Mouse (Mus musculus) CH12.LX (cell line): ENCODE results near the gene Gm44511. TPM values are rescaled to one million over a fixed set of nuclear protein-coding genes. Genes with fewer than 3 reads are reported as not detected.

Source experiments
- DNase-seq: peaks from one replicate; pipeline ENCODE4 v3.0.0-alpha.2; 2013; ENCODE audit errors: extremely low read depth
- H3K27ac ChIP-seq: 2 replicates; pipeline ENCODE4 v1.5.1; 2012; ENCODE audit warnings: low read depth, mild to moderate bottlenecking, control low read depth, moderate library complexity; ENCODE audit not compliant: insufficient read depth
- H3K27me3 ChIP-seq: replicated peaks from 2 replicates; pipeline ENCODE3; 2012; ENCODE audit warnings: inconsistent platforms
- H3K36me3 ChIP-seq, 2 experiments: replicated peaks in 1 of 2; 2 replicates each; pipeline versions ENCODE3 to v1.6.1; 2012; ENCODE audit warnings: inconsistent platforms in 1 of 2, low read length in 1 of 2, mild to moderate bottlenecking in 1 of 2, mixed read lengths in 1 of 2, moderate library complexity in 1 of 2; ENCODE audit not compliant: control insufficient read depth in 1 of 2, insufficient read depth in 1 of 2
- H3K4me1 ChIP-seq, 2 experiments: 2 replicates each; pipeline ENCODE4 v1.6.1; 2012; ENCODE audit warnings: inconsistent platforms in 1 of 2, moderate library complexity in 1 of 2; ENCODE audit not compliant: insufficient read depth in 2 of 2, control insufficient read depth in 1 of 2
- H3K4me2 ChIP-seq: 2 replicates; pipeline ENCODE4 v1.6.1; 2012; ENCODE audit warnings: low read depth, mild to moderate bottlenecking, control low read depth; ENCODE audit not compliant: poor library complexity, insufficient read depth, severe bottlenecking
- H3K4me3 ChIP-seq, 3 experiments: fragments of 150-350 bp in 1 of 3; sonication (generic) in 1 of 3; replicated peaks in 1 of 3; 2 replicates each; pipeline versions ENCODE3 to v1.5.1; 2011 to 2012; ENCODE audit warnings: low read depth in 2 of 3, low read length in 2 of 3, mild to moderate bottlenecking in 2 of 3, moderate library complexity in 2 of 3, control low read depth in 1 of 3, improper control_type of control experiment in 1 of 3, inconsistent platforms in 1 of 3, mixed read lengths in 1 of 3; ENCODE audit not compliant: poor library complexity in 1 of 3
- H3K79me2 ChIP-seq: replicated peaks from 2 replicates; pipeline ENCODE4 v1.6.1; 2012; ENCODE audit warnings: mild to moderate bottlenecking, moderate library complexity; ENCODE audit not compliant: control insufficient read depth, poor library complexity, insufficient read depth, severe bottlenecking; ENCODE audit errors: extremely low read depth
- H3K9ac ChIP-seq: 2 replicates; pipeline ENCODE4 v1.6.1; 2012; ENCODE audit warnings: low read depth, mild to moderate bottlenecking, control low read depth, moderate library complexity; ENCODE audit not compliant: insufficient read depth
- H3K9me3 ChIP-seq: replicated peaks from 2 replicates; pipeline ENCODE3; 2012; ENCODE audit warnings: low read length, inconsistent platforms, mixed read lengths
- BHLHE40 ChIP-seq: IDR thresholded peaks from 2 replicates; pipeline ENCODE4 v1.6.1; 2011; ENCODE audit warnings: mild to moderate bottlenecking, low read depth, low read length, improper control_type of control experiment
- CHD2 ChIP-seq: IDR thresholded peaks from 2 replicates; pipeline ENCODE4 v1.6.1; 2011; ENCODE audit warnings: low read length, improper control_type of control experiment
- CTCF ChIP-seq, 2 experiments: IDR thresholded peaks in 1 of 2; conservative IDR thresholded peaks in 1 of 2; 2 replicates each; pipeline ENCODE4 v1.5.1; 2011 to 2012; ENCODE audit warnings: low read depth in 2 of 2, low read length in 2 of 2, improper control_type of control experiment in 1 of 2, inconsistent platforms in 1 of 2, mild to moderate bottlenecking in 1 of 2, moderate library complexity in 1 of 2
- ELF1 ChIP-seq: IDR thresholded peaks from 2 replicates; pipeline ENCODE4 v1.6.1; 2014; ENCODE audit warnings: low read depth, mild to moderate bottlenecking, inconsistent platforms, low read length, improper control_type of control experiment
- ETS1 ChIP-seq: conservative IDR thresholded peaks from 2 replicates; pipeline ENCODE4 v1.6.1; 2012; ENCODE audit warnings: low read depth, mild to moderate bottlenecking, inconsistent platforms, low read length, improper control_type of control experiment, moderate library complexity
- IRF4 ChIP-seq: IDR thresholded peaks from 2 replicates; pipeline ENCODE4 v1.6.1; 2014; ENCODE audit warnings: low read depth, mild to moderate bottlenecking, inconsistent platforms, low read length, improper control_type of control experiment
- MAZ ChIP-seq: IDR thresholded peaks from 2 replicates; pipeline ENCODE4 v1.6.1; 2012; ENCODE audit warnings: low read depth, mild to moderate bottlenecking, inconsistent platforms, low read length, improper control_type of control experiment, moderate library complexity
- POLR2AphosphoS2 ChIP-seq: IDR thresholded peaks from 2 replicates; pipeline ENCODE4 v1.6.1; 2011; ENCODE audit warnings: low read depth, low read length, improper control_type of control experiment
- RAD21 ChIP-seq: IDR thresholded peaks from 2 replicates; pipeline ENCODE4 v1.6.1; 2011; ENCODE audit warnings: low read depth, mild to moderate bottlenecking, low read length, improper control_type of control experiment, moderate library complexity
- SMC3 ChIP-seq: IDR thresholded peaks from 2 replicates; pipeline ENCODE4 v1.6.1; 2011; ENCODE audit warnings: low read depth, low read length, improper control_type of control experiment
- TCF12 ChIP-seq: IDR thresholded peaks from 2 replicates; pipeline ENCODE4 v1.6.1; 2014; ENCODE audit warnings: low read depth, mild to moderate bottlenecking, inconsistent platforms, low read length, improper control_type of control experiment
- USF1 ChIP-seq: IDR thresholded peaks from 2 replicates; pipeline ENCODE4 v1.6.1; 2014; ENCODE audit warnings: low read depth, mild to moderate bottlenecking, inconsistent platforms, low read length, improper control_type of control experiment
- ZKSCAN1 ChIP-seq: IDR thresholded peaks from 2 replicates; pipeline ENCODE4 v1.6.1; 2012; ENCODE audit warnings: low read depth, inconsistent platforms, low read length, improper control_type of control experiment, borderline replicate concordance
- dilution Hi-C: fragments of 300-500 bp; cut with MboI; formaldehyde crosslinking; loops from 2 replicates; pipeline ENCODE4 v1.14.3; 2020; ENCODE audit warnings: low sequenced_read_pairs; ENCODE audit not compliant: extremely low pct_unique_long_range_greater_than_20kb, extremely low pct_ligation_motif_present
- in situ Hi-C: fragments of 300-500 bp; cut with MboI; formaldehyde crosslinking; loops from 3 replicates; pipeline ENCODE4 v1.14.3; 2019; ENCODE audit warnings: low sequenced_read_pairs, low pct_ligation_motif_present, low pct_unique_long_range_greater_than_20kb, mixed read lengths
- polyA plus RNA-seq: library from polyadenylated mRNA; unstranded; fragments of >175 nt; gene quantifications from 2 replicates; pipeline ENCODE4 v1.2.1, GENCODE M21; 2012; ENCODE audit warnings: low read depth; ENCODE audit not compliant: insufficient read length
- total RNA-seq, 2 experiments: library from RNA; depleted of rRNA; stranded (reverse); fragments of 300-350 nt in 1 of 2; fragments of >200 nt in 1 of 2; gene quantifications; 2 replicates each; pipeline ENCODE4 v1.2.3; 2012 to 2014

The Gm44511 gene
- total and polyA plus RNA-seq, 3 experiments = not detected

GRCm38 (mm10) chr6:128736100-128736499, 90.0 kb downstream of the Gm44511 start:
- in situ Hi-C loops = no loop called here
- peaks cover 20 to 53% of the 10 kb centered on the region in 2 experiments for H3K4me1 ChIP-seq
- H3K4me2 ChIP-seq = no peak overlapping the region
- no peaks in the 10 kb centered on the region for H3K27me3 ChIP-seq
- H3K79me2 ChIP-seq = no peaks in the 10 kb centered on the region
- dilution Hi-C loops = no loop called here
- H3K27ac ChIP-seq = no peak overlapping the region
- peaks cover 6% of the 10 kb centered on the region for H3K9me3 ChIP-seq
- TF ChIP-seq IRF4 (no peak), RAD21 (peak; percentile 15), POLR2AphosphoS2 (no peak), CTCF (conservative IDR thresholded peaks at IDR 0.05 in 1 of 2, IDR thresholded peaks at IDR 0.05 in 1 of 2; ENCODE audit: low read depth in 2 of 2, low read length in 2 of 2) (peak; percentile 28 to 67; a peak in 2 of 4 replicates), SMC3 (peak; percentile 56), BHLHE40 (no peak), ELF1 (0 out of 2 replicates have a peak, but pooled peaks have one; percentile 24), ZKSCAN1 (no peak)
- no peak overlapping the region for H3K4me3 ChIP-seq
- peak; percentile 31 for DNase-seq
- no peaks in the 10 kb centered on the region for H3K36me3 ChIP-seq
- no peak overlapping the region for H3K9ac ChIP-seq

GRCm38 (mm10) chr6:128734896-128735295, 91.2 kb downstream of the Gm44511 start:
- Histone ChIP-seq H3K9me3 (peaks cover 9% of the 10 kb centered on the region), H3K27ac (peak overlapping the region; percentile 100), H3K4me1 (peaks cover 20 to 53% of the 10 kb centered on the region in 2 experiments), H3K36me3 (no peaks in the 10 kb centered on the region), H3K27me3 (no peaks in the 10 kb centered on the region), H3K79me2 (no peaks in the 10 kb centered on the region), H3K4me3 (no peak overlapping the region), H3K4me2 (peak overlapping the region; percentile 86), H3K9ac (peak overlapping the region; percentile 75)
- TF ChIP-seq ETS1 = peak; percentile 63
- TF ChIP-seq BHLHE40 = peak; percentile 48
- no peak for TF ChIP-seq MAZ
- peak; percentile 64 for TF ChIP-seq CHD2
- TF ChIP-seq TCF12 = peak; percentile 28; the same call in 1 of the 2 replicates
- TF ChIP-seq USF1 = peak; percentile 39; the same call in 1 of the 2 replicates
- in situ Hi-C loops (no loop called here), dilution Hi-C loops (no loop called here)
- peak; percentile 33 for DNase-seq
